Mouse (Mus musculus) macrophage (primary cell): ENCODE measurements around the gene Clec2l. TPM values are rescaled to one million over a fixed set of nuclear protein-coding genes. Genes with fewer than 3 reads are reported as not detected.

Source experiments
- H3K27ac ChIP-seq: fragments of 350-480 bp; formaldehyde crosslinking; 2 replicates; pipeline ENCODE4 v1.9.0; 2021
- H3K36me3 ChIP-seq: fragments of 350-480 bp; formaldehyde crosslinking; 2 replicates; pipeline ENCODE4 v1.9.0; 2021; ENCODE audit errors: inconsistent target
- H3K4me3 ChIP-seq: fragments of 350-480 bp; formaldehyde crosslinking; 2 replicates; pipeline ENCODE4 v1.9.0; 2021; ENCODE audit errors: inconsistent target
- H3K79me2 ChIP-seq: fragments of 350-480 bp; formaldehyde crosslinking; 2 replicates; pipeline ENCODE4 v1.9.0; 2021; ENCODE audit errors: inconsistent target
- WGBS: methylation state at CpG from one replicate; pipeline ENCODE4 v1.1.7; 2026; ENCODE audit warnings: inconsistent platforms; ENCODE audit not compliant: missing documents; 5-methylcytosine and 5-hydroxymethylcytosine counted together
- polyA plus RNA-seq: library from polyadenylated mRNA; stranded (reverse); fragments of 250-400 nt; gene quantifications from 3 replicates; pipeline ENCODE4 v1.2.4, GENCODE M21; 2018; ENCODE audit warnings: inconsistent platforms
- total RNA-seq, 78 experiments: library from RNA; depleted of rRNA; stranded (reverse); fragments of 250-400 nt; gene quantifications; 1 replicate in 9 of 78; 2 replicates in 24 of 78; 3 replicates in 43 of 78; 4 replicates in 2 of 78; pipeline ENCODE4 v1.2.4; 2018; ENCODE audit warnings: inconsistent platforms in 56 of 78

The Clec2l gene
- not detected for total RNA-seq (2018; cell fraction: chromatin; rRNA removed)
- total RNA-seq (2018; cell fraction: cytosol; rRNA removed): under 1 TPM in 1 of 26 experiments, not detected in 25; 0.11 TPM
- under 1 TPM in 1 of 26 experiments, not detected in 25; 0.50 TPM for total RNA-seq (2018; cell fraction: nucleus; rRNA removed)
- not detected in 3 replicates for polyA plus RNA-seq

- Histone ChIP-seq H3K4me3 (no peak within 1 kb of the TSS), H3K79me2 (no peaks in the 10 kb centered on the region), H3K27ac (no peak within 1 kb of the TSS), H3K36me3 (no peaks in the 10 kb centered on the region)
- WGBS: 2% methylated on average over 66 of the region's 84 CpGs
Measured at GRCm38 (mm10) chr6:38662714-38663615, at the start of gene Clec2l. Gene Clec2l, plus strand, starts transcription at chr6:38663069.

DNA sequence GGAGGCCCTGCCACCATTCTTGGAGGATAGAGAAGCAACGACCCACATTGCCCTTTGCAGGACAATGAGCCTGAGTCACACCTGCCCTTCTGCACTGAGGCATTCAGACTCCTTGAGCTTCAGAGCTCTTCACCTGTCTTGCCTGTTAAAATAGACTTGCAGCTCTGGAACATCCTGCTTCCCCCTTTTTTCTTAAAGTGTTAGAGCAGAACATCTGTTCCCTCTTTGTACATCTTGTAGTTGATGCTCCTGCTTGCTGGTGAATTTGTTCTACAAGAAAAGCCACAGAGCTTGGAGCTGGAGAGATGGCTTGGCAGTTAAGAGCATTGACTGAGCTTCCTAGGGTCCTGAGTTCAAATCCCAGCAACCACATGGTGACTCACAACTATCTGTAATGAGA, 40.5 kb upstream of the Clec2l start:
- Histone ChIP-seq H3K4me3 (no peak overlapping the region), H3K79me2 (no peaks in the 10 kb centered on the region), H3K27ac (no peak overlapping the region), H3K36me3 (peaks cover 19% of the 10 kb centered on the region)
- 90% methylated on average over 1 of the region's 1 CpGs for WGBS

GRCm38 (mm10) chr6:38623457-38623856, 39.4 kb upstream of the Clec2l start:
- 89% methylated on average over 2 of the region's 2 CpGs for WGBS
- H3K36me3 ChIP-seq: peaks cover 11% of the 10 kb centered on the region
- H3K4me3 ChIP-seq: no peak overlapping the region
- no peak overlapping the region for H3K27ac ChIP-seq
- no peaks in the 10 kb centered on the region for H3K79me2 ChIP-seq

DNA sequence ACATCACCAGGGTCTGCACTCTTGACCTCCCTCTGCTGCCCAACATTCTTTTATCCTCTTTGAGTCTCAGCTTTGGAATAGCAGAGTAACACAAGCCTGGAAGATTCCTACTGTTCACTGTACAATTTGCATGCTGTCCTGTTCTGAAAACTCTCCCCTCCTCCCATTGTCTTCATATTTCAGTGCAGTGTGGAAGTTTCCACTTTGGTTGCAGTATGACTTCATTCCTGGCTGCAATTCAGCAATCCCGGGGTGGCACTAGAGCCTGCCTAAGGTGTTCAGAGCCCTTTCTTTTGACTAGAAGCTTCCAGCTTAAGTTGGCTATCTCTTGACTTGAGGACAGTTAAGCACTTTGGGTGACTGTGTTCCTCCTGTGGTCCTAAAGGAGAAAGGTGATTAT, 38.4 kb upstream of the Clec2l start:
- Histone ChIP-seq H3K36me3 (peaks cover 6% of the 10 kb centered on the region), H3K27ac (no peak overlapping the region), H3K79me2 (no peaks in the 10 kb centered on the region), H3K4me3 (no peak overlapping the region)
- 46% methylated on average over 1 of the region's 1 CpGs for WGBS

GRCm38 (mm10) chr6:38626086-38626485, 36.8 kb upstream of the Clec2l start:
- no peaks in the 10 kb centered on the region for H3K79me2 ChIP-seq
- no peaks in the 10 kb centered on the region; the same call in 1 of the 2 replicates for H3K36me3 ChIP-seq
- H3K27ac ChIP-seq: no peak overlapping the region
- WGBS: 97% methylated on average over 5 of the region's 5 CpGs
- no peak overlapping the region for H3K4me3 ChIP-seq

GRCm38 (mm10) chr6:38627081-38627480, 35.8 kb upstream of the Clec2l start:
- H3K79me2 ChIP-seq: no peaks in the 10 kb centered on the region
- no peak overlapping the region for H3K27ac ChIP-seq
- no peaks in the 10 kb centered on the region; the same call in 1 of the 2 replicates for H3K36me3 ChIP-seq
- WGBS: 91% methylated on average over 4 of the region's 4 CpGs
- H3K4me3 ChIP-seq: no peak overlapping the region

DNA sequence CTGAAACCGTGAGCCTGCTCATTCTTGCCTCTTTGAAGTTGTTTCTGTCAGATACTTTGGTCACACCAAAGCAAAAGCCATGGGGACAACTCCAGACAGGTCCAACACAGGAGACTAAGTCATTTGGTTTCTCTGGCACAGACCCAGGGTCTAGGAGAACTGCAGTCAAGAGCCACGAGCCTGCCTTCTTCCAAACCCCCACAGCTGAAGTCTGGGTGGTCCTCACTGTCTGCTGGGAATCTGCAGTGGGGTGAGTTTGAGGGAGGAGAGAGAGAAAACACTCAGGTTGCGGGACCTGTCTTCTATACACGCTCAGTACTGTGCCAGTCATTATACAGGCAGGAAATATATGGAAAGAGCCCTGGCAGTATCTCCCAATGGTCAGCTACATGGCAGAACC, 35.4 kb upstream of the Clec2l start:
- 94% methylated on average over 4 of the region's 4 CpGs for WGBS

DNA sequence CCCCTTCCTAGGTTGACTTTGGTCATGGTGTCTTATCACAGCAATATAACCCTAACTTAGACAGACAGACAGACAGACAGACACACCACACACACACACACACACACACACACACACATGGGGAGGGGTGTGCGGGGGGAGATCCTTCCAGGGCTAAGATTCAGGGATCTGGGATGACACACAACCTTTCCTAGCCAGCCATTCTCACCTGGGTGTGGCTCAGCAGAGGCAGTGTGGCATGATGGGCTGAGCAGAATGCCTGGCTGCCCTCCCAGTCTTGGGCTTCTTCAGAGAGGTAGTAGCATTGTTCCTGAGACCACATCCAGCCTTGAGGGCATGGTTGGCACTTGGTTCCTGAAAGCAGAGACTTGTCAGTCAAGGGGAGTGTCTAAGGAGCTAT, 33.3 kb upstream of the Clec2l start:
- no peaks in the 10 kb centered on the region for H3K79me2 ChIP-seq
- no peak overlapping the region for H3K4me3 ChIP-seq
- no peaks in the 10 kb centered on the region for H3K36me3 ChIP-seq
- 100% methylated on average over 1 of the region's 1 CpGs for WGBS
- H3K27ac ChIP-seq: no peak overlapping the region

More for the DNA sequence above, 35.4 kb upstream of the Clec2l start:
- no peaks in the 10 kb centered on the region for H3K36me3 ChIP-seq
- no peaks in the 10 kb centered on the region for H3K79me2 ChIP-seq
- no peak overlapping the region for H3K4me3 ChIP-seq
- H3K27ac ChIP-seq: no peak overlapping the region

GRCm38 (mm10) chr6:38632826-38633225, 30.0 kb upstream of the Clec2l start:
- Histone ChIP-seq H3K4me3 (no peak overlapping the region), H3K27ac (no peak overlapping the region)
- 100% methylated on average over 2 of the region's 2 CpGs for WGBS

DNA sequence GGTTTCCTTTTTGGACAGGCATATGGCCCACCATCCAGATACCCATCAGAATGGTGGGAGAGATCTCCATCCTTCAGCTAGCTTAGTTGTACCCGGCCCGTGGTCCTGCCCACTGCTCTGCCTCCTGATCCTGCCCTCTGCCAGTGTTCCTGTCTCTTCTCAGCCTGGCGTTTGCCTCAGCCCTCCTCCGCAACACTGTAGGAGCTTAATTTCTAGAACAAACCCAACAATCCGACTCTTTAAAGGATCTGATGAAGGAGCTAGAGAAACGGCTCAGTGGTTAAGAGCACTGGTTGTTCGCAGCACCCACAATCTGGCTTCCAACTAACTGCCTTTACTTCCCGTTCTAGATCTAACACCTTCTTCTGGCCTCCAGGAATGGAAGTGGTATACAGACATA, 28.4 kb upstream of the Clec2l start:
- H3K27ac ChIP-seq: no peak overlapping the region
- no peaks in the 10 kb centered on the region for H3K36me3 ChIP-seq
- H3K79me2 ChIP-seq: no peaks in the 10 kb centered on the region
- H3K4me3 ChIP-seq: no peak overlapping the region
- WGBS: 81% methylated on average over 8 of the region's 8 CpGs

More at GRCm38 (mm10) chr6:38632826-38633225, 30.0 kb upstream of the Clec2l start:
- H3K79me2 ChIP-seq: no peaks in the 10 kb centered on the region
- H3K36me3 ChIP-seq: no peaks in the 10 kb centered on the region

DNA sequence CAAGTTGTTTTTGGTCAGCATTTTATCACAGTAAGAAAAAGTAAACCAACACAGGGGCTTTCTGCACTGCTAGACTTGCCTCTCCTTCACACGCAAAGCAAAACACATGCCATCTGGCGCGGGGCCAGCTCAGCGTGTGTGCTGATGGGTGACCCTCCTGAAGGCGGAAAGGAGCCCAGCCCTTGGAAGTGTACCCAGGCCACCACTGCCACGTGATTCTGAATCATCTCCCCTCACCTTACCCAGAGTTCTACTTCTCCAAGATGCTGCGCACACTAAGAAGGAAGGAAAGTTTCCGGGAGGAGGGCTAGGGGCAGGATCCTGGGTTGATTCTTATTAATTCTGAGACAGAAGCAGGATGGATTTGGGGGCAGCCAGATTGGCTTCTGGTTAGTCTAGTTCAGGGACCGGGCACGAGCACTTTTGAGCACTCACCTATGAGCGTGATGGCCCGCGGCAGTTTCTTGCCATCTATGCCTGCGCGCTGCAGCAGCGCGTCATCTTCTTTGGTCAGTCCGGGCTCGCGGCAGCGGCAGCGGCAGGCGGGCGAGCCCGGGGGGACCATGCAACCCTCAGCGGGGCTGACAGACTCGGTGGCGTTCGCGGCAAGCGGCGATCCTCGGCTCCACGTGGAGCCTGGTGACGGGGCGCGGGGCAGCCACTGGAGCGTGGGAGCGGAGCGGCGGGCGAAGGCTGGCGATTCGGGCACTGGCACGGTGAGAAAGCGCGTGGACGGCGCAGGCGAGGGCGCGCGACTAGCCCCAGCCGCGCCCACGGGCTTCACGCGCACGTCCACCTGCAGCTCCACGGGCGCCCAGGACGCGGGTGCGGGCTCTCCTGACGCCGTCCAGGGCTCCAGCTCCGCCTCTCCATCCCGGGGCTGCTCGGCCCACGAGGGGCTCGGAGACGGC, 26.7 kb upstream of the Clec2l start:
- Histone ChIP-seq H3K4me3 (no peak overlapping the region), H3K79me2 (no peaks in the 10 kb centered on the region), H3K36me3 (no peaks in the 10 kb centered on the region), H3K27ac (no peak overlapping the region)
- WGBS: 1% methylated on average over 71 of the region's 72 CpGs

- H3K4me3 ChIP-seq: peak within 1 kb of the TSS; percentile 15; the same call in 1 of the 2 replicates
- 5% methylated on average over 42 of the region's 60 CpGs for WGBS
Measured at GRCm38 (mm10) chr6:38636852-38637618, 25.8 kb upstream of the Clec2l start, which contains the start of gene Klrg2. Gene Klrg2, minus strand, starts transcription at chr6:38637242.

DNA sequence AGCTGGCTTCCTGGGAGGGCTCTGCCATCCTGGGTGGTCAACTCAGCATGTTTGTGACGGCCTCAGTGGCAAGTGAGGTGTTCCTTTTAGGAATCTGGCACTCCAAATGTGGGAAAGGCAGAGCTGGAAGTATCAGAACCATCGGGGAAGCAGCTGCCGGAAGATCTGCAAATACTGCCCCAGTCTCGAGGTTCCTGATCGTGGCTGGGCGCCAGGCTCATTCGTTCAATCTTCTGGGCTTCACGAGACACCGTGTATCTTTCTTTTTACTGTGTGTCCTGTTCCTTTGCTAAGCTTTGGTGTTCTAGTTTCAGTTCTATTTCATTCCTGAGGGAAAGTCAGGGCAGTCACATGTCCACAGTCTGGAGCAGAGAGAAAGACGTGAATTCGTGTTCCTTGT, 22.5 kb upstream of the Clec2l start:
- H3K27ac ChIP-seq: no peak overlapping the region
- no peaks in the 10 kb centered on the region for H3K79me2 ChIP-seq
- H3K4me3 ChIP-seq: no peak overlapping the region
- WGBS: 33% methylated on average over 11 of the region's 11 CpGs
- no peaks in the 10 kb centered on the region for H3K36me3 ChIP-seq

More at GRCm38 (mm10) chr6:38636852-38637618, 25.8 kb upstream of the Clec2l start, which contains the start of gene Klrg2:
- Histone ChIP-seq H3K36me3 (no peaks in the 10 kb centered on the region), H3K79me2 (no peaks in the 10 kb centered on the region), H3K27ac (no peak within 1 kb of the TSS)

- 5% methylated on average over 5 of the region's 5 CpGs for WGBS
- Histone ChIP-seq H3K4me3 (no peak overlapping the region), H3K27ac (no peak overlapping the region), H3K79me2 (no peaks in the 10 kb centered on the region), H3K36me3 (no peaks in the 10 kb centered on the region)
Measured at GRCm38 (mm10) chr6:38641228-38641627, 21.6 kb upstream of the Clec2l start.
